Mouse (Mus musculus): ENCODE data around the gene Dnmt3l. TPM values are rescaled to one million over a fixed set of nuclear protein-coding genes. Genes with fewer than 3 reads are reported as not detected.

Gene Dnmt3l
- total and polyA plus RNA-seq, 2 experiments = not detected

DNA sequence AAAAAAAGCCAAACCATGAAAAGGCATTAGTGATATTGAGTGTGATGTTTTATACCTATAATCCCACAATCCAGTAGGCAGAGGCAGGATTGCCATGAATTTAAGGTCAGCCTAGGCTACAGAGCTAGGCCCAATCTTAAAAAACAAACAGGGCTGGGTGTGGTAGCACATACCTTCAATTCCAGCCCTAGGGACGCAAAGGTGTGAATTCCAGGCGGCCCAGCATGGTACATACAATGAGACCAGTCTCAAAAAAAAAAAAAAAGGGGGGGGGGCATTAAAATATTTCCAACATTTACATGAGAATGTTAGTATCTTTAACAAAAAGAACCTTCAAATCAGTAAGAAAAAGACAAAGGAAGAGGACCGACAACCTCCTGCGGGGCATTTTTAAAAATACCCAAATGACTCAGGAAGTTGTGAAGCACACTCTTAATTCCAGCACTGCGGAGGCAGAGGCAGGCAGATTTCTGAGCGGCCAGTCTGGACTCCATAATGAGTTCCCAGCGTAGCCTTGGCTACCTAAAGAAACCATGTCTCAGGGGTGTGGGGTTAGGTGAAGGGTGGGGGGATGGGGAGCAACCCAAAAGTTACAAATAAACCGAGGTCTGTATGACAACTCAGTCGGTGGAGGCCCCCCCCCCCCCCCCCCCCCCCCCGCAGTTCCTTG is 6.4 kb downstream of the Dnmt3l start:
- Histone ChIP-seq H3K4me1 (ENCODE audit: control insufficient read depth, insufficient read depth, low read length) (no peaks in the 10 kb centered on the region), H3K9ac (ENCODE audit: low read depth, low read length) (no peak overlapping the region), H3K36me3 (ENCODE audit: control insufficient read depth, insufficient read depth, low read length) (no peaks in the 10 kb centered on the region), H3K79me2 (ENCODE audit: control insufficient read depth, insufficient read depth, low read length) (no peaks in the 10 kb centered on the region), H3K27me3 (ENCODE audit: control insufficient read depth, insufficient read depth, low read length) (no peaks in the 10 kb centered on the region), H3K27ac (replicated peaks; ENCODE audit: insufficient read depth, low read depth, low read length) (no peak overlapping the region), H3K4me3 (ENCODE audit: insufficient read depth, low read depth, low read length) (no peak overlapping the region)
- DNase-seq (ENCODE audit: extremely low read depth, low read depth, low spot score) = no peak
- TF ChIP-seq CTCF (IDR thresholded peaks at IDR 0.05; ENCODE audit: low read depth, low read length) = no peak
- TF ChIP-seq POLR2A (IDR thresholded peaks at IDR 0.05; ENCODE audit: extremely low read depth, insufficient read depth, low read length) = no peak
- WGBS = 73% methylated on average over 10 of the region's 10 CpGs

- Histone ChIP-seq H3K27me3 (ENCODE audit: control insufficient read depth, insufficient read depth, low read length) (no peaks in the 10 kb centered on the region), H3K9ac (ENCODE audit: low read depth, low read length) (no peak overlapping the region), H3K4me1 (ENCODE audit: control insufficient read depth, insufficient read depth, low read length) (no peaks in the 10 kb centered on the region), H3K27ac (replicated peaks; ENCODE audit: insufficient read depth, low read depth, low read length) (no peak overlapping the region), H3K36me3 (ENCODE audit: control insufficient read depth, insufficient read depth, low read length) (no peaks in the 10 kb centered on the region), H3K4me3 (ENCODE audit: insufficient read depth, low read depth, low read length) (no peak overlapping the region), H3K79me2 (ENCODE audit: control insufficient read depth, insufficient read depth, low read length) (no peaks in the 10 kb centered on the region)
- TF ChIP-seq POLR2A (IDR thresholded peaks at IDR 0.05; ENCODE audit: extremely low read depth, insufficient read depth, low read length) (no peak), CTCF (IDR thresholded peaks at IDR 0.05; ENCODE audit: low read depth, low read length) (no peak)
- no peak for DNase-seq (ENCODE audit: extremely low read depth, low read depth, low spot score)
- WGBS = 54% methylated on average over 11 of the region's 11 CpGs
Measured at GRCm38 (mm10) chr10:78049519-78050035, 7.8 kb downstream of the Dnmt3l start.

DNA sequence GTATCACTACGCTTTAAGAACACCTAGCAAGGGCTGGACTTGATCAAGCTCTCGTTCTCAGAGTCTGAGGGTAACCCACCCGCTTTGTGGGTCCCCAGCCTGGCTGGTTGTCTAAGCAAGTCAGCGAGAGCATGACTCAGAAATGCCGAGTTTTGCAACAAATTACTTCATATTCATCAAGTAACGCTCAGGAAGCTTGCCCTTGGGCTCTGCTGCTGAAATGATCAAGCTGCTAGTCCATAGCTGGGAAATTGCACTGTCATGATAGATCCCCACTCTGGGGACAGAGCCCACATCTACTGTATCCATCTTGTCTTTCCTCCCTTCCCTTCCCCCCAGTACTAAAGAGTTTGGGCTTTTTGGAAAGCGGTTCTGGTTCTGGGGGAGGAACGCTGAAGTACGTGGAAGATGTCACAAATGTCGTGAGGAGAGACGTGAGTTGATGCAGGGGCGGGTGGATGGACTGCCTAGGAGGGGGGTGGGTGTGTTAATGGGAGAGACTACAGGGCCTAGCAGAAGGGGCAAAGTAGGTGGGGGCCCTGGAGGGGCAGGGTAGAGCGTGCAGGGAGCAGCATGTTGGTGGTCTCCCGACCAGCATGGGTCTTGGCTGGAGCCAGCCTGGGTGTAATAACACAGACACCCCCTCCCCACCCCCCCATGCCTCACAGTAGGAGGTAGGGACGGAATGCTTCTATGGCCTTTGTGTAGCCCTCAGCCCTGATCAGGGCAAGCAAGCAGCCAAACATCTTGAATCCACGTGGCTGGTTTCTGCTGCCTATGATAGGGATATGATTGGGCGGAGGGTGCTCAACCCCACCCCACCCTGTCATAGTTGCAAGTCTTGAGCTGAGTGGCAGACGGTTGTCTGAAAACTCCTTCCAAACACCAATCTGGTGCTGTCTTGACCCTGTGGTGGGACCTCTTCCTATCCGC is 13.2 kb downstream of the Dnmt3l start:
- Histone ChIP-seq H3K27ac (replicated peaks; ENCODE audit: insufficient read depth, low read depth, low read length) (no peak overlapping the region), H3K27me3 (ENCODE audit: control insufficient read depth, insufficient read depth, low read length) (no peaks in the 10 kb centered on the region), H3K4me3 (ENCODE audit: insufficient read depth, low read depth, low read length) (no peak overlapping the region), H3K79me2 (ENCODE audit: control insufficient read depth, insufficient read depth, low read length) (no peaks in the 10 kb centered on the region), H3K36me3 (ENCODE audit: control insufficient read depth, insufficient read depth, low read length) (no peaks in the 10 kb centered on the region), H3K9ac (ENCODE audit: low read depth, low read length) (no peak overlapping the region), H3K4me1 (ENCODE audit: control insufficient read depth, insufficient read depth, low read length) (no peaks in the 10 kb centered on the region)
- TF ChIP-seq CTCF (IDR thresholded peaks at IDR 0.05; ENCODE audit: low read depth, low read length) (no peak), POLR2A (IDR thresholded peaks at IDR 0.05; ENCODE audit: extremely low read depth, insufficient read depth, low read length) (no peak)
- no peak for DNase-seq (ENCODE audit: extremely low read depth, low read depth, low spot score)
- 83% methylated on average over 19 of the region's 19 CpGs for WGBS

DNA sequence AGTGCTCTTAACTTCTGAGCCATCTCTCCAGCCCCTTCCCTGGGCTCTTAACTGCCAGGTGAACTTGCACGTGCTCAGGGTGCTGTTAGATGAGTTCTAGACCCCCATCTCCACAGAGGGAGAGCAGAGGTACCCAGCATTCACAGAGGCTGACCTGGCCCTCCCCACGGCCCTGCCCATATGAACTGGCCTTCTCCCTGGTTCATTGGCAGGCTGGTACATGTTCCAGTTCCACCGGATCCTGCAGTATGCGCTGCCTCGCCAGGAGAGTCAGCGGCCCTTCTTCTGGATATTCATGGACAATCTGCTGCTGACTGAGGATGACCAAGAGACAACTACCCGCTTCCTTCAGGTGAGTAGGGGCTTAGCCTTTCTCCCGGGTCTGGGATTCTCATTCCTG is 15.3 kb downstream of the Dnmt3l start:
- Histone ChIP-seq H3K36me3 (ENCODE audit: control insufficient read depth, insufficient read depth, low read length) (no peaks in the 10 kb centered on the region), H3K9ac (ENCODE audit: low read depth, low read length) (no peak overlapping the region), H3K4me3 (ENCODE audit: insufficient read depth, low read depth, low read length) (no peak overlapping the region), H3K27ac (replicated peaks; ENCODE audit: insufficient read depth, low read depth, low read length) (no peak overlapping the region), H3K4me1 (ENCODE audit: control insufficient read depth, insufficient read depth, low read length) (no peaks in the 10 kb centered on the region), H3K27me3 (ENCODE audit: control insufficient read depth, insufficient read depth, low read length) (no peaks in the 10 kb centered on the region), H3K79me2 (ENCODE audit: control insufficient read depth, insufficient read depth, low read length) (no peaks in the 10 kb centered on the region)
- 92% methylated on average over 8 of the region's 8 CpGs for WGBS
- no peak for DNase-seq (ENCODE audit: extremely low read depth, low read depth, low spot score)
- TF ChIP-seq CTCF (IDR thresholded peaks at IDR 0.05; ENCODE audit: low read depth, low read length) (no peak), POLR2A (IDR thresholded peaks at IDR 0.05; ENCODE audit: extremely low read depth, insufficient read depth, low read length) (no peak)

GRCm38 (mm10) chr10:78063122-78063521 is 21.4 kb downstream of the Dnmt3l start:
- no peak overlapping the region for H3K9ac ChIP-seq (ENCODE audit: low read depth, low read length)
- no peak overlapping the region for H3K27ac ChIP-seq (replicated peaks; ENCODE audit: insufficient read depth, low read depth, low read length)
- no peaks in the 10 kb centered on the region for H3K36me3 ChIP-seq (ENCODE audit: control insufficient read depth, insufficient read depth, low read length)
- H3K27me3 ChIP-seq (ENCODE audit: control insufficient read depth, insufficient read depth, low read length) = no peaks in the 10 kb centered on the region
- H3K79me2 ChIP-seq (ENCODE audit: control insufficient read depth, insufficient read depth, low read length) = no peaks in the 10 kb centered on the region
- no peaks in the 10 kb centered on the region for H3K4me1 ChIP-seq (ENCODE audit: control insufficient read depth, insufficient read depth, low read length)
- no peak overlapping the region for H3K4me3 ChIP-seq (ENCODE audit: insufficient read depth, low read depth, low read length)
- DNase-seq (ENCODE audit: extremely low read depth, low read depth, low spot score) = no peak
- 83% methylated on average over 9 of the region's 9 CpGs for WGBS
- TF ChIP-seq POLR2A (IDR thresholded peaks at IDR 0.05; ENCODE audit: extremely low read depth, insufficient read depth, low read length) = no peak
- no peak for TF ChIP-seq CTCF (IDR thresholded peaks at IDR 0.05; ENCODE audit: low read depth, low read length)

Measured in liver, adult 2 months (tissue).